Mouse (Mus musculus) myocyte (in vitro differentiated cells): ENCODE data around the gene Kcnk18.

Source experiments
- CEBPB ChIP-seq: IDR thresholded peaks from 2 replicates; pipeline ENCODE4 v1.6.1; 2011; ENCODE audit warnings: mild to moderate bottlenecking, moderate library complexity; ENCODE audit not compliant: poor library complexity, insufficient read depth, severe bottlenecking
- POLR2A ChIP-seq: IDR thresholded peaks from one replicate; pipeline ENCODE4 v1.6.1; 2011; ENCODE audit warnings: low read depth, mild to moderate bottlenecking, control low read depth, moderate library complexity; ENCODE audit not compliant: insufficient read length
- TCF12 ChIP-seq: IDR thresholded peaks from one replicate; pipeline ENCODE4 v1.6.1; 2011; ENCODE audit warnings: mild to moderate bottlenecking, control low read depth; ENCODE audit not compliant: poor library complexity, insufficient read depth, severe bottlenecking

DNA sequence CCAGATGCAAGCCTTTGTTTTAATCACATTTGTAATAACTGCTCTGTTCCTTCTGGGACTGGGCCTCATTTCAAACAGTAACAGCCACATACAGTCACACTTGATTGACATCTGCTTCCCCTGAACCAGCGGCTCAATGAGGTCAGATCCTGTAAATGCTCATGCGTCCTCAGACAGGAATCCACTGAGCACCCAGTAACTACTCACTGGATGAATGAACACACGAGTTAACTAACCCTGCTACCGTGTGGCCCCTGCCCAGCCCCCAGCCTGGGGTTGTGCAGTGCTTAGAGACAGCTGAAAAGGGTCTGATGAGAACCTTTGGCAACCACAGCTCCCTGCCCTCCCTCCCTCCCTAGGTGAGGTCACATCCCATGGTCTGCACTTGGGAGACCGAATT lies 13.8 kb downstream of the Kcnk18 start:
- TF ChIP-seq POLR2A (no peak), CEBPB (no peak), TCF12 (no peak)
